Mouse (Mus musculus) C2C12 (cell line): ENCODE data around the gene Nudt3. TPM values are rescaled to one million over a fixed set of nuclear protein-coding genes. Genes with fewer than 3 reads are reported as not detected.

Source experiments
- H3K27me3 ChIP-seq: one replicate; pipeline ENCODE4 v1.6.1; 2011; ENCODE audit not compliant: control insufficient read depth, insufficient read depth, insufficient read length
- H3K36me3 ChIP-seq: one replicate; pipeline ENCODE4 v1.6.1; 2011; ENCODE audit not compliant: control insufficient read depth, insufficient read depth
- H3K4me3 ChIP-seq: one replicate; pipeline ENCODE4 v1.5.1; 2011; ENCODE audit warnings: mild to moderate bottlenecking, control low read depth; ENCODE audit not compliant: poor library complexity, insufficient read depth, severe bottlenecking
- H3K79me2 ChIP-seq: one replicate; pipeline ENCODE4 v1.6.1; 2011; ENCODE audit not compliant: control insufficient read depth, insufficient read depth
- H3K79me3 ChIP-seq: one replicate; pipeline ENCODE4 v1.6.1; 2011; ENCODE audit warnings: low read depth, control low read depth
- H3ac ChIP-seq: one replicate; pipeline ENCODE3; 2011; ENCODE audit warnings: low read depth; ENCODE audit not compliant: control insufficient read depth, insufficient read length
- CEBPB ChIP-seq: IDR thresholded peaks from one replicate; pipeline ENCODE4 v1.6.1; 2011; ENCODE audit warnings: low read depth, mild to moderate bottlenecking, control low read depth, moderate library complexity
- CTCF ChIP-seq: IDR thresholded peaks from one replicate; pipeline ENCODE4 v1.5.1; 2011; ENCODE audit not compliant: control insufficient read depth, insufficient read depth, insufficient read length
- FOSL1 ChIP-seq: IDR thresholded peaks from one replicate; pipeline ENCODE4 v1.8.0; 2011; ENCODE audit warnings: mild to moderate bottlenecking, low read length; ENCODE audit not compliant: poor library complexity, insufficient read depth, severe bottlenecking
- MAX ChIP-seq: IDR thresholded peaks from one replicate; pipeline ENCODE4 v1.6.1; 2011; ENCODE audit warnings: mild to moderate bottlenecking, control low read depth
- MYOD1 ChIP-seq: IDR thresholded peaks from one replicate; pipeline ENCODE4 v1.6.1; 2011; ENCODE audit warnings: low read depth; ENCODE audit not compliant: control insufficient read depth, insufficient read length
- MYOG ChIP-seq: IDR thresholded peaks from one replicate; pipeline ENCODE4 v1.6.1; 2011; ENCODE audit not compliant: control insufficient read depth, insufficient read length; ENCODE audit errors: extremely low read depth
- USF1 ChIP-seq: IDR thresholded peaks from one replicate; pipeline ENCODE4 v1.6.1; 2011; ENCODE audit warnings: low read depth, mild to moderate bottlenecking, control low read depth, moderate library complexity
- polyA plus RNA-seq: library from polyadenylated mRNA; unstranded; fragments of >200 nt; fragmentation: generic; extraction: Trizol; gene quantifications from one replicate; pipeline ENCODE4 v1.2.1, GENCODE M21; 2012; ENCODE audit warnings: missing spikeins

Gene Nudt3
- polyA plus RNA-seq, 1 experiment, result 123 TPM

- no peak for TF ChIP-seq MYOG
- TF ChIP-seq USF1, result no peak
- no peak for TF ChIP-seq MYOD1
- TF ChIP-seq MAX, result no peak
- no peak for TF ChIP-seq FOSL1
- no peak for TF ChIP-seq CEBPB
- no peak for TF ChIP-seq CTCF
- Histone ChIP-seq H3K27me3 (no peaks in the 10 kb centered on the region), H3K36me3 (peaks cover 25% of the 10 kb centered on the region), H3K79me3 (no peaks in the 10 kb centered on the region), H3K4me3 (no peak overlapping the region), H3ac (no peak overlapping the region), H3K79me2 (no peaks in the 10 kb centered on the region)
Measured at GRCm38 (mm10) chr17:27575116-27575776, 48.0 kb downstream of the Nudt3 start.

- no peak for TF ChIP-seq CTCF
- TF ChIP-seq FOSL1, result no peak
- TF ChIP-seq MAX, result no peak
- H3K36me3 ChIP-seq, result peaks cover 19% of the 10 kb centered on the region
- no peaks in the 10 kb centered on the region for H3K79me2 ChIP-seq
- no peaks in the 10 kb centered on the region for H3K27me3 ChIP-seq
- no peak overlapping the region for H3ac ChIP-seq
- H3K4me3 ChIP-seq, result no peak overlapping the region
- H3K79me3 ChIP-seq, result no peaks in the 10 kb centered on the region
Measured at GRCm38 (mm10) chr17:27574470-27575115, 48.7 kb downstream of the Nudt3 start.

- Histone ChIP-seq H3K4me3 (no peak overlapping the region), H3K79me3 (no peaks in the 10 kb centered on the region), H3ac (no peak overlapping the region), H3K36me3 (peaks cover 11% of the 10 kb centered on the region), H3K27me3 (no peaks in the 10 kb centered on the region), H3K79me2 (no peaks in the 10 kb centered on the region)
- TF ChIP-seq MYOG (no peak), MAX (no peak), CEBPB (no peak), CTCF (no peak), MYOD1 (no peak)
Measured at GRCm38 (mm10) chr17:27573772-27574320, 49.4 kb downstream of the Nudt3 start.

- Histone ChIP-seq H3K79me3 (no peaks in the 10 kb centered on the region), H3K79me2 (no peaks in the 10 kb centered on the region), H3K4me3 (no peak overlapping the region), H3K36me3 (peaks cover 6% of the 10 kb centered on the region), H3K27me3 (no peaks in the 10 kb centered on the region), H3ac (no peak overlapping the region)
- TF ChIP-seq CTCF, result no peak
- no peak for TF ChIP-seq MAX
- no peak for TF ChIP-seq USF1
- no peak for TF ChIP-seq CEBPB
- TF ChIP-seq MYOG, result no peak
- no peak for TF ChIP-seq MYOD1
- no peak for TF ChIP-seq FOSL1
Measured at GRCm38 (mm10) chr17:27571315-27571714, 52.0 kb downstream of the Nudt3 start.

- Histone ChIP-seq H3K79me2 (peaks cover 5% of the 10 kb centered on the region), H3ac (no peak overlapping the region), H3K79me3 (no peaks in the 10 kb centered on the region), H3K4me3 (no peak overlapping the region), H3K27me3 (no peaks in the 10 kb centered on the region), H3K36me3 (peaks cover 5% of the 10 kb centered on the region)
- TF ChIP-seq MAX (no peak), USF1 (no peak), CEBPB (no peak), FOSL1 (no peak)
Measured at GRCm38 (mm10) chr17:27568228-27568627, 55.1 kb downstream of the Nudt3 start.

GRCm38 (mm10) chr17:27565942-27566267 is 57.4 kb downstream of the Nudt3 start:
- Histone ChIP-seq H3K27me3 (no peaks in the 10 kb centered on the region), H3ac (peak overlapping the region; percentile 82), H3K79me3 (no peaks in the 10 kb centered on the region), H3K79me2 (peaks cover 10% of the 10 kb centered on the region), H3K36me3 (peaks cover 5% of the 10 kb centered on the region), H3K4me3 (peak overlapping the region; percentile 30)
- TF ChIP-seq CEBPB, result no peak
- TF ChIP-seq MYOD1, result no peak
- TF ChIP-seq USF1, result no peak
- TF ChIP-seq MYOG, result no peak
- no peak for TF ChIP-seq FOSL1
- no peak for TF ChIP-seq CTCF
- no peak for TF ChIP-seq MAX
